Mouse (Mus musculus) hematopoietic multipotent progenitor cell, adult 10-12 weeks (in vitro differentiated cells): ENCODE measurements around the gene U2af2. TPM values are rescaled to one million over a fixed set of nuclear protein-coding genes. Genes with fewer than 3 reads are reported as not detected.

Source experiments
- polyA plus RNA-seq: library from polyadenylated mRNA; stranded (reverse); fragments of >175 nt; gene quantifications from 2 replicates; pipeline ENCODE4 v1.2.3, GENCODE M21; 2012; ENCODE audit warnings: low replicate concordance

The U2af2 gene
- 344 and 667 TPM in 2 replicates for polyA plus RNA-seq

GRCm38 (mm10) chr7:5061774-5062359 is at the start of gene U2af2:
U2af2 (plus strand) TSS chr7:5062143.

GRCm38 (mm10) chr7:5014251-5015117 is 47.5 kb upstream of the U2af2 start, which contains the start of the genes Zfp524 and Fiz1:
Zfp524 (plus strand) TSS chr7:5014415.
Fiz1 (minus strand) TSS chr7:5014697.

GRCm38 (mm10) chr7:5015118-5016001 is 46.6 kb upstream of the U2af2 start, which contains the start of gene Gm44973:
Gm44973 (plus strand) TSS chr7:5015496.

GRCm38 (mm10) chr7:5020000-5020681 is 41.8 kb upstream of the U2af2 start, which contains the start of the genes Zfp865 and Ccdc106:
Zfp865 (plus strand) TSS chr7:5020376.
Ccdc106 (plus strand) TSS chr7:5020553.

GRCm38 (mm10) chr7:5033818-5034217 is 28.1 kb upstream of the U2af2 start, which contains the start of gene 4632433K11Rik:
4632433K11Rik (plus strand) TSS chr7:5034118.

GRCm38 (mm10) chr7:5038109-5038732 is 23.7 kb upstream of the U2af2 start, which contains the start of gene Zfp784:
Zfp784 (minus strand) TSS chr7:5038446.

GRCm38 (mm10) chr7:5051193-5052192 is 10.4 kb upstream of the U2af2 start, which contains the start of gene Zfp580:
Zfp580 (plus strand) TSS chr7:5051538.

GRCm38 (mm10) chr7:5080010-5080751 is 18.2 kb downstream of the U2af2 start, which contains the start of gene Epn1:
Epn1 (plus strand) TSS chr7:5080235.

GRCm38 (mm10) chr7:5116850-5117249 is 54.9 kb downstream of the U2af2 start, which contains the start of gene Rfpl4:
Rfpl4 (minus strand) TSS chr7:5116950.

GRCm38 (mm10) chr7:5125549-5126406 is 63.8 kb downstream of the U2af2 start, which contains the start of gene Rasl2-9:
Rasl2-9 (minus strand) TSS chr7:5125950.

Other genes with a start within 250 kb of the U2af2 start
- gene Ube2s, start 249.6 kb upstream of the U2af2 start, polyA plus RNA-seq: 104 and 125 TPM in 2 replicates
- gene Shisa7, start 217.4 kb upstream of the U2af2 start, polyA plus RNA-seq: 0.09 and 1.7 TPM in 2 replicates
- gene Isoc2b, start 191.9 kb upstream of the U2af2 start, polyA plus RNA-seq: 1.5 and 1.6 TPM in 2 replicates
- 3.7 and 21.0 TPM in 2 replicates for gene Isoc2a, start 185.0 kb upstream of the U2af2 start, polyA plus RNA-seq
- 0.17 TPM in 1 of 2 replicates, not detected in the other for gene Gm36210, start 155.6 kb upstream of the U2af2 start, polyA plus RNA-seq
- gene Zfp628, start 146.9 kb upstream of the U2af2 start, polyA plus RNA-seq: 49.2 and 81.2 TPM in 2 replicates
- gene Nat14, start 140.1 kb upstream of the U2af2 start, polyA plus RNA-seq: 1.9 and 3.5 TPM in 2 replicates
- gene Ssc5d, start 136.4 kb upstream of the U2af2 start, polyA plus RNA-seq: 0.11 and 0.21 TPM in 2 replicates
- gene Sbk2, start 97.7 kb upstream of the U2af2 start, polyA plus RNA-seq: 0.25 and 0.81 TPM in 2 replicates
- not detected in 2 replicates for gene Sbk3, start 91.0 kb upstream of the U2af2 start, polyA plus RNA-seq
- 57.7 and 140 TPM in 2 replicates for gene Zfp579, start 66.0 kb upstream of the U2af2 start, polyA plus RNA-seq
- 60.5 and 72.3 TPM in 2 replicates for gene Zfp524, start 47.7 kb upstream of the U2af2 start, polyA plus RNA-seq
- gene Fiz1, start 47.4 kb upstream of the U2af2 start, polyA plus RNA-seq: 31.6 and 47.8 TPM in 2 replicates
- gene Gm44973, start 46.6 kb upstream of the U2af2 start, polyA plus RNA-seq: 55.5 TPM in 1 of 2 replicates, not detected in the other
- gene Zfp865, start 41.8 kb upstream of the U2af2 start, polyA plus RNA-seq: 97.4 and 264 TPM in 2 replicates
- 0.99 and 2.0 TPM in 2 replicates for gene Ccdc106, start 41.6 kb upstream of the U2af2 start, polyA plus RNA-seq
- not detected in 2 replicates for gene 4632433K11Rik, start 28.0 kb upstream of the U2af2 start, polyA plus RNA-seq
- 4.2 and 6.3 TPM in 2 replicates for gene Zfp784, start 23.7 kb upstream of the U2af2 start, polyA plus RNA-seq
- gene Zfp580, start 10.6 kb upstream of the U2af2 start, polyA plus RNA-seq: 27.8 and 63.8 TPM in 2 replicates
- gene Epn1, start 18.1 kb downstream of the U2af2 start, polyA plus RNA-seq: 685 and 1,033 TPM in 2 replicates
- not detected in 2 replicates for gene Rfpl4, start 54.8 kb downstream of the U2af2 start, polyA plus RNA-seq
- 0.20 and 0.23 TPM in 2 replicates for gene Rasl2-9, start 63.8 kb downstream of the U2af2 start, polyA plus RNA-seq
- not detected in 2 replicates for gene Vmn1r55, start 87.5 kb downstream of the U2af2 start, polyA plus RNA-seq
- not detected in 2 replicates for gene Vmn1r56, start 134.6 kb downstream of the U2af2 start, polyA plus RNA-seq
- not detected in 2 replicates for gene Vmn1r57, start 156.3 kb downstream of the U2af2 start, polyA plus RNA-seq